Mouse (Mus musculus) embryonic facial prominence, embryonic 15.5 days (tissue): Measurements from ENCODE around the gene Lrp4. TPM values are rescaled to one million over a fixed set of nuclear protein-coding genes. Genes with fewer than 3 reads are reported as not detected.
"Not testable (repeated sequence)": the region's sequence is repeated elsewhere in the genome, so short reads cannot be mapped to it uniquely, and the experiment has no call there.

Experiments used
- ATAC-seq: fragments of 200-750 bp; cut with Nextera tagmentation; 2 replicates; pipeline ENCODE4 v1.8.0; 2017; ENCODE audit warnings: low read depth, moderate TSS enrichment; ENCODE audit not compliant: insufficient number of reproducible peaks, low FRiP score, low TSS enrichment
- H3K27ac ChIP-seq: fragments of 300-500 bp; sonication (generic); replicated peaks from 2 replicates; pipeline ENCODE4 v1.5.1; 2015; ENCODE audit warnings: mild to moderate bottlenecking, inconsistent platforms
- H3K27me3 ChIP-seq: fragments of 300-500 bp; sonication (generic); 2 replicates; pipeline ENCODE4 v1.6.1; 2015; ENCODE audit warnings: inconsistent platforms
- H3K36me3 ChIP-seq: fragments of 300-500 bp; sonication (generic); 2 replicates; pipeline ENCODE4 v1.6.1; 2015; ENCODE audit warnings: mild to moderate bottlenecking, inconsistent platforms
- H3K4me1 ChIP-seq: fragments of 300-500 bp; sonication (generic); 2 replicates; pipeline ENCODE4 v1.6.1; 2015; ENCODE audit warnings: inconsistent platforms
- H3K4me2 ChIP-seq: fragments of 300-500 bp; sonication (generic); replicated peaks from 2 replicates; pipeline ENCODE4 v1.6.1; 2015; ENCODE audit warnings: mild to moderate bottlenecking, inconsistent platforms
- H3K4me3 ChIP-seq: fragments of 300-500 bp; sonication (generic); replicated peaks from 2 replicates; pipeline ENCODE4 v1.5.1; 2015; ENCODE audit warnings: mild to moderate bottlenecking, inconsistent platforms
- H3K9ac ChIP-seq: fragments of 300-500 bp; sonication (generic); 2 replicates; pipeline ENCODE4 v1.6.1; 2015; ENCODE audit warnings: inconsistent platforms
- H3K9me3 ChIP-seq: fragments of 300-500 bp; sonication (generic); replicated peaks from 2 replicates; pipeline ENCODE4 v1.6.1; 2016; ENCODE audit warnings: inconsistent platforms
- WGBS: fragments of 180-500 bp; shearing (Covaris S2); methylation state at CpG from one replicate; pipeline ENCODE4 v1.1.7; 2015; 5-methylcytosine and 5-hydroxymethylcytosine counted together
- polyA plus RNA-seq: library from polyadenylated mRNA; unstranded; fragments of >200 nt; fragmentation: Nextera tagmentation; extraction: Ambion mirVana; gene quantifications from 2 replicates; pipeline ENCODE4 v1.2.1, GENCODE M21; 2015

Lrp4 gene
- polyA plus RNA-seq, 1 experiment from 2014 or later, result 11.1 TPM

GRCm38 (mm10) chr2:91487295-91487694, 30.0 kb downstream of the Lrp4 start:
- 47% methylated on average over 3 of the region's 3 CpGs for WGBS
- H3K9me3 ChIP-seq, ATAC-seq, H3K4me1 ChIP-seq, H3K4me3 ChIP-seq, H3K4me2 ChIP-seq, H3K27ac ChIP-seq, H3K27me3 ChIP-seq, H3K9ac ChIP-seq: not testable (repeated sequence)
- H3K36me3 ChIP-seq, result peaks cover 84% of the 10 kb centered on the region

- H3K9me3 ChIP-seq, result no peaks in the 10 kb centered on the region
- H3K27me3 ChIP-seq, result no peaks in the 10 kb centered on the region
- no peak overlapping the region for H3K9ac ChIP-seq
- ATAC-seq, result no peak
- no peaks in the 10 kb centered on the region for H3K4me1 ChIP-seq
- peaks cover 86% of the 10 kb centered on the region for H3K36me3 ChIP-seq
- no peak overlapping the region for H3K4me3 ChIP-seq
- H3K27ac ChIP-seq, result no peak overlapping the region
- no peak overlapping the region for H3K4me2 ChIP-seq
- WGBS, result 92% methylated on average over 12 of the region's 12 CpGs
These were observed 34.8 kb downstream of the Lrp4 start for GRCm38 (mm10) chr2:91492071-91492635.

GRCm38 (mm10) chr2:91493981-91494380, 36.7 kb downstream of the Lrp4 start:
- no peaks in the 10 kb centered on the region for H3K27me3 ChIP-seq
- no peaks in the 10 kb centered on the region for H3K9me3 ChIP-seq
- H3K9ac ChIP-seq, result no peak overlapping the region
- H3K27ac ChIP-seq, result no peak overlapping the region
- peaks cover 88% of the 10 kb centered on the region for H3K36me3 ChIP-seq
- no peak overlapping the region for H3K4me3 ChIP-seq
- H3K4me2 ChIP-seq, result no peak overlapping the region
- 96% methylated on average over 9 of the region's 9 CpGs for WGBS
- no peak for ATAC-seq
- no peaks in the 10 kb centered on the region for H3K4me1 ChIP-seq

GRCm38 (mm10) chr2:91498093-91498719, 40.9 kb downstream of the Lrp4 start:
- Histone ChIP-seq H3K27me3 (no peaks in the 10 kb centered on the region), H3K4me1 (no peaks in the 10 kb centered on the region), H3K27ac (no peak overlapping the region), H3K9ac (no peak overlapping the region), H3K4me3 (no peak overlapping the region), H3K9me3 (no peaks in the 10 kb centered on the region), H3K36me3 (peaks cover 85% of the 10 kb centered on the region), H3K4me2 (no peak overlapping the region)
- 75% methylated on average over 8 of the region's 8 CpGs for WGBS
- ATAC-seq, result no peak

- no peak overlapping the region for H3K9ac ChIP-seq
- no peak overlapping the region for H3K4me3 ChIP-seq
- peaks cover 75% of the 10 kb centered on the region for H3K36me3 ChIP-seq
- H3K4me1 ChIP-seq, result no peaks in the 10 kb centered on the region
- H3K27me3 ChIP-seq, result no peaks in the 10 kb centered on the region
- H3K27ac ChIP-seq, result no peak overlapping the region
- H3K9me3 ChIP-seq, result no peaks in the 10 kb centered on the region
- 88% methylated on average over 8 of the region's 8 CpGs for WGBS
- no peak for ATAC-seq
- H3K4me2 ChIP-seq, result no peak overlapping the region
These were observed 50.8 kb downstream of the Lrp4 start for GRCm38 (mm10) chr2:91508076-91508475.

GRCm38 (mm10) chr2:91517186-91517585, 59.9 kb downstream of the Lrp4 start:
- no peak for ATAC-seq
- 11% methylated on average over 2 of the region's 2 CpGs for WGBS

GRCm38 (mm10) chr2:91526294-91527146, 69.2 kb downstream of the Lrp4 start, which contains the start of gene Ckap5:
Ckap5 (plus strand) TSS chr2:91526762.
- Histone ChIP-seq H3K36me3 (no peaks in the 10 kb centered on the region), H3K27me3 (no peaks in the 10 kb centered on the region), H3K4me3 (peak within 1 kb of the TSS; percentile 96), H3K9me3 (no peaks in the 10 kb centered on the region), H3K27ac (peak within 1 kb of the TSS; percentile 80), H3K9ac (peak within 1 kb of the TSS; percentile 94), H3K4me1 (peaks cover 6% of the 10 kb centered on the region), H3K4me2 (peak within 1 kb of the TSS; percentile 62)
- under 1% methylated on average over 64 of the region's 64 CpGs for WGBS
- ATAC-seq, result peak; percentile 96

More at GRCm38 (mm10) chr2:91517186-91517585, 59.9 kb downstream of the Lrp4 start:
- H3K27me3 ChIP-seq, result no peaks in the 10 kb centered on the region
- no peak overlapping the region for H3K4me3 ChIP-seq
- no peak overlapping the region for H3K4me2 ChIP-seq
- no peaks in the 10 kb centered on the region for H3K4me1 ChIP-seq
- H3K9ac ChIP-seq, result no peak overlapping the region
- 0 out of 2 replicates have a peak overlapping the region, but pooled peaks have one; percentile 22 for H3K27ac ChIP-seq
- H3K9me3 ChIP-seq, result no peaks in the 10 kb centered on the region
- H3K36me3 ChIP-seq, result peaks cover 19% of the 10 kb centered on the region

GRCm38 (mm10) chr2:91527147-91527486, 69.8 kb downstream of the Lrp4 start:
- Histone ChIP-seq H3K4me3 (peak overlapping the region; percentile 96), H3K9me3 (no peaks in the 10 kb centered on the region), H3K4me2 (peak overlapping the region; percentile 62), H3K9ac (peak overlapping the region; percentile 94), H3K4me1 (peaks cover 6% of the 10 kb centered on the region), H3K27me3 (no peaks in the 10 kb centered on the region), H3K27ac (peak overlapping the region; percentile 80), H3K36me3 (no peaks in the 10 kb centered on the region)
- peak; percentile 53; the same call in 1 of the 2 replicates for ATAC-seq
- WGBS, result 0% methylated on average over 15 of the region's 15 CpGs

GRCm38 (mm10) chr2:91537588-91538205, 80.4 kb downstream of the Lrp4 start:
- ATAC-seq, result peak; percentile 89

More at GRCm38 (mm10) chr2:91537588-91538205, 80.4 kb downstream of the Lrp4 start:
- no peaks in the 10 kb centered on the region for H3K27me3 ChIP-seq
- H3K4me2 ChIP-seq, result peak overlapping the region; percentile 52
- H3K27ac ChIP-seq, result peak overlapping the region; percentile 29
- H3K9ac ChIP-seq, result peak overlapping the region; percentile 23; the same call in 1 of the 2 replicates
- WGBS, result 3% methylated on average over 17 of the region's 17 CpGs
- 0 out of 2 replicates have a peak, but pooled peaks cover 3% of the 10 kb centered on the region for H3K36me3 ChIP-seq
- H3K4me1 ChIP-seq, result peaks cover 9% of the 10 kb centered on the region; the same call in 1 of the 2 replicates
- no peaks in the 10 kb centered on the region for H3K9me3 ChIP-seq
- H3K4me3 ChIP-seq, result peak overlapping the region; percentile 46
